Mouse (Mus musculus): ENCODE results near the gene Fam241a.

GRCm38 (mm10) chr3:127890008-127890407 is 6.1 kb downstream of the Fam241a start:
- TF ChIP-seq POLR2A (IDR thresholded peaks at IDR 0.05; ENCODE audit: borderline replicate concordance, extremely low read depth, low read depth, low read length) (no peak), CTCF (IDR thresholded peaks at IDR 0.05; ENCODE audit: insufficient read depth, low read length) (no peak)

All from lung, adult 2 months (tissue).